Mouse (Mus musculus) CD4-positive helper T cell, adult 2 months (primary cell): ENCODE data around the gene Akirin1.
A peak's percentile ranks its signal among the peaks of the same experiment; 100 is the strongest.

Experiments used
- DNase-seq: peaks from one replicate; pipeline ENCODE4 v3.0.0-alpha.2; 2012; ENCODE audit warnings: low read depth, missing footprints, low spot score

The Akirin1 gene

DNA sequence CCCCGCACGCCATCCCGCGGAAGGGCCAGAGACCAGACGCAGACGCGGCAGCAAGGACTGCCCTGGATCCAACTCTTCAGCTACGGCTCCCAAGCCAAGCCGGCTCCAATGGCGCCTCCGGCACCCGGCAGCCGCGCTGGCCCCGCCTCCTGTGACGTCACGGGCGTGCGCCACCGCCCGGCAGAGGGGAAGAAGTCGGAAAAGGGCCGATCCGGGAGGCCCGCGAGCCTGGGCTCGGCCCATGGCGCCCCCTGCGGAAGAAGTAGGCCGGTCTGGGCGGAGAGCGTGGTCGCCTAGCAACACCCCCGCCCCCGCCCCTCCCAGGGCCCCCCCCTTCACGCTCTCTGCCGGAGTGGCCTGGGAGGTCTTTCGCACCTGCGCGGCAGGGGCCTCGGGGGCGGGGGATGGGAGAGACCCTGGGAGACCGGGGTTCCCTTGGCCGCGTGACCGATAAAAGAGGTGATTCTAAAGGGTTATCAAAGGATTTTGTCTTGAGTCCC is at the start of gene Akirin1:
Akirin1 (minus strand) TSS at position 194 of the 500 bp plus-strand sequence.
- DNase-seq, result peak; percentile 97

DNA sequence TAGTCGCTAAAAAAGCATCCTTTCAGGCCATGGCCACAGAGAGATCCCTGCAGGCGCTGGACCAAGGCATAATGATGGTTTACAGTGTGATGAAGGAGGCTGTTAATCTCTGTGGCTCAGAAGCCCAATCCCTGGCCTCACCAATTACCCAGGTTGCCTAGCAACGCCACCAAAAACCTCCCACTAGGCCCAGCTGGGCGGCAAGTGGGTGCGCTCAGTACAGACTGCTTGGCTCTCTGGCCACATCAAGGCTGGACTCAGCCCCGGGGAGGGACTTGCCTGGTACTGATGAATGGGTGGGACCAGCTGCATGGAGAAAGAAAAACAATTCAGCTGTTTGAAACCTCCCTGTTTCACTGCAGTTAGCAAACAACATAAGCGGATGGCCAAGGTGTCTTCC is 47.7 kb upstream of the Akirin1 start:
- no peak for DNase-seq

DNA sequence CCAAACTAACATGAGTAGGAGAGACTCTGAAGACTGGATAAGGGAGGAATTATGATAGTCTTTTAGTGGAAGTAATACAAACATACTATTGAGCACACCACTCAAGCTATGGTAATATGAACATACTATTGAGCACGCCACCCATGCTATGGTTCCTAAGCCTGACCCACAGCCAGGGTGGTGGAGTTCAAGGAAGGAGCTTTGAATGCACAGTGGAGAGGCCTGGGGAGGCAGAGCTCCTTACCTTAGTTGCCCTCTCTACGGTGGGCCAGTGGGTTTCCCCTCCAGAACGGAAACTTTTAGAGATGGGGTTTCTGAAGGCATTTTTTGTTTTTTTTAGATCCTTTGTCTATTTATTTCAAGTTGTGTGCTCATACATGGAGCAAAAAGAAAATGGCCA is 47.3 kb upstream of the Akirin1 start:
- DNase-seq, result no peak

DNA sequence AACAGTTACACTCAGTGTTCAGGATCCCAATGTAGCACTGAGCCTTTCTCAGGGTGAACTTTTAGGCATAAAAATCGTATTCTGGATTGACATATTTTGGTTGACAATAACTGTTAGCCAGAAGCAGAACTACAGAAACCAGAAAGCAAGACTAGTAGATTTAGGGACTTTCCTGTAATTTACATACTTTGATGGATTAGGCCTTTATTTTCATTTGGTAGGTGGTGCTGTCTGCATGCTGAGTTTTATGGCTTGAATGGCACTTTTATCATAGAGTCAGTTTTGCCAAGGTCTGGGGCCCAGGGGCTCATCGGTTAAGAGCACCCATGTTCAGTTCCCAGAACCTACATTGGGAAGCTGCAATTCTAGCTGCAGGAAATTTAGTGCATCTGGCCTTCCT is 44.9 kb upstream of the Akirin1 start:
- no peak for DNase-seq

DNA sequence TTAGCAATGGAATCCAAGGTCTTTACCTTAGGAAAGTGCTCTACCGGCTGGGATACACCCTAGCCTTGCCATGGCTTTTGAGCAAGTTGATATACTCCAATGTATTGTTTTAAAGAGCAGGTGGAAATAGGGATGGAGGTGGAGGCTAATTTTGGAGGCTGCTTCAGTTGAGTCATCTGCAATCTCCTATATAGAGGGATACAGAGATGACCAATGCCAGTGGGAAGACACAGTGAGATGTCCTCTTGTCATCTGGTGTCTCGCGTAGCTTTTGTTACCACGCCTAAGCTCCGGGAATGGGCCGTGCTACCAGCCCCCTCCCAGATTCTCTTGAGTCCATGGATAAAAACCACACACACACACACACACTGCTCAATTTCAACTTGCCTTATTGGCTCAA is 43.0 kb upstream of the Akirin1 start:
- no peak for DNase-seq

DNA sequence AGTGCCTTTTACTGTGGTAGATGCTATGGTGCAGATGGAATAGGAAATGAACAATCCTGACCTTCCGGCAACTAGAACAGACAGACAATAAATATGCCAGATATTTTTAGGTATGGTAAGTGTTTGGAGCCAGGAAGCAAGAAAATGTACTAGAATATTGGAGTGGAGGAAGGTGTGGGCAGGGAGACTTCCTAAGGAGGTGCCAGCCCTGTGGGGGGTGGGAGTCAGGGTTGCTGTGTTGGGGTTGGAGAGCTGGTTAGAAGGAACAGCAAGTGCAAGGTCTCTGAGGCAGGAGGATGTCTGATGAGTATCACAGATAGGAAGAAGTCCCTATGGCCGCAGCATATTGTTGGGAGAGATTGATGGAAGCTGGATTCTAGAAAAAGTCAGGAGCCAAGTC is 42.5 kb upstream of the Akirin1 start:
- DNase-seq, result no peak

DNA sequence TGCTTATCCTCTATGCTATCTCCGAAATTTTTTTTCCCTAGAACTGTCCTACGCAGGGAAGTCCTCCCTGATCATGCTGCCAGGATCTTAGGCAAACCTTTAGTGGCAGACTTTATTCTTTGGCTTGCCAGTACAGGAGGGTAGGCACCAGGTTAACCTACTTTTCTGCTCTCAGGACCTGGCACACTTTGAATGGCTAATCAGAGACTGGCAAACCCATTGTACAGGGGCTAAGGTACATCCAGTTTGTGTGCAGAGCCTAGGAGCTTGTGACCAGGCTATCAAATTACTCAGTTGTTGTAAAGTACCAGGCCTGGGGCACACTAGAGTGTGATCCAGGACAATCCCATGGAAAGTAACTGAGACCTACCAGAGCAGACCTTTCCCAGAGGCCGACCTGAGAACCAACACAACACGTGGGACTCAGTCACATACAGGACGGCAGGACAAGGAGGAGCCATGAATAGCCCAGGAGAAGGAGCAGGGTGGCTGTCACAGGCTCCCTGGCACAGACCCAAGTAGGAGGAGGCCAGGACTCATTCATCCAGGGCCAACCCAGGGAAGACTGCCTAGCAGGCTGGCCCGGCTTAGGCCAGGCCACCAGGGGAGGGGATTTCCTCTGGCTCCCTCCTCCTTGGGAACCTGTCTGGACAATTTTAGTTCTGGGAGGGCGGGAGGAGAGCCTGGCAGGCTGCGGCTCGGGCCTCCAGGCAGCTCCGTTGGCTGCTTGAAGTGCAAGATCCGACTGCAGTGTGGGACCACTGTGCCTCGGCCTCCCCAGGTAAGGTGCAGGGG is 37.2 kb upstream of the Akirin1 start, which contains the start of gene Rhbdl2:
Rhbdl2 (plus strand) TSS at position 684 of the 795 bp plus-strand sequence.
- DNase-seq, result no peak

DNA sequence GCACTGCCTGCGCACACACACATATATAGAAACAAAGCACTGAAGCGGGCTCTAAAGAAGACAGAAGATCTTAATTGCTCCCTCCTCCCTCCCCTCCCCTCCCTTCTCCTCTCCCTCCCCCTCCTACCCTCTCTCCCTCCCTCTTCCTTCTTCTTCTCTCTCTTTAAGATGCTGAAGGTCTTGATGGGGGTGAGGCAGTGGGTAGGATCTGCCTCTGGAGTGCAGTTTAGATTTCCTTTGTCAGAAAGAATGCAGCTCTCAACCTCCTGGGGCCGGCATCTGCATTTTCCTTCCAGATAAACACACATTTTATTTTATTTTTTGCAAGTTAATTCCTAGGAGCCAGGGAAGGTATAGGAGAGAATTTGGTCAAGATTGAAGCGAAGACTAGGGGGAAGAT is 18.1 kb upstream of the Akirin1 start:
- DNase-seq, result no peak

DNA sequence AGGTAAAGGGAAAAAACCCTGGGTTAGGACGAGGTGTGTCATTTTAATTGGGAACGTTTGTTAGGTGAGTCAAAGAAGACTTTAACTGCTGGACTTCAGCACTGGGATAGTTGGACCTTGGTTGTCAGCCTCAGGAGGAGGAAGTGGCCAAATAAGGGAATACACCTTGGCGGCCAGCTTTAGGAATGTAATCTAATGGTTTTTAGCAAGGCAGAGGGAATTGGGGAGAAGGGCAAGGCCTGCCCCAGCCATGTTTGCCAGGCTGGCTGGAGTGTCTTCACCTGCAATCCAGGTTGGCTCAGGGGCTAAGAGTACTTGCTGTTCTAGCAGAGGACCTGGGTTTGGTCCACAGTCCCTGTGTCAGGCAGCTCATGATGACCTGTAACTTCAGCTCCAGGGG is 17.7 kb upstream of the Akirin1 start:
- no peak for DNase-seq

DNA sequence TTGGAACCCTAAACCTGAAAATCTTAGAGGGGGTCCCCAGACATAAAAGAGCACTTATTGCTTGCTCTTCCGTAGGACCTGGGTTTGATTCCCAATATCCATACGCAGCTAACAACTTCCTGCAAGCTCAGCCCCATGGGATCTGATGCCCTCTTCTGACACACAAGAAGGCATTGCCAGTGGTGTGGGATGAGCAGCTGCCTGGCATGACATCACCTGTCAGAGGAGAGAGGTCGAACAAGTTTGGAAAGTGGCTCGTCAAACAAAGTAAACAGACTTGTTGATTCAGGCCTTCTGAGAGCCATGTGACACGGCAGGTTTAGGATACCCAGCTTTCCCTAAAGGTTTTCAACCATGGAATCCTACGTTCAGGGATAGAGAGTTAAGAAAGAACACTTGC is 14.9 kb upstream of the Akirin1 start:
- no peak for DNase-seq

DNA sequence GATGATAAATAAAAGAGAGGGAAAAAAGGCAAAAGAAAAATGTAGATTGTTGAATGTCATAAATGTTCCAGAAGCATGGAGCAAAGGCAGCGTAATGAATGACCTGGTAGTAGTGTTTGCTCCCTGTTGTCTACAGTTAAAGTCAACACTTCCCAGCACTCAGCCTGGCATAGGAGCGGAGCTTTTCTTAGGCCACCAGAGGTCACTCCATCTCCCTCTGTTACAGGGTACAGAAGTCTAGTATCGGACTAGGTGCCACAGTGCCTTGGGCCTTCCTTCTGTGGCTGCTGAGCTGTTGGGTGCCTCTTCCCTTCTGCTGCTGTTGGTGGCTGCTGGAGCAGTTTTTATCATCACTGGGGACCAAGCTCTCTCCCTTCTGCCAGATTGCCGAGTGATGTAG is 8.2 kb upstream of the Akirin1 start:
- DNase-seq, result no peak

DNA sequence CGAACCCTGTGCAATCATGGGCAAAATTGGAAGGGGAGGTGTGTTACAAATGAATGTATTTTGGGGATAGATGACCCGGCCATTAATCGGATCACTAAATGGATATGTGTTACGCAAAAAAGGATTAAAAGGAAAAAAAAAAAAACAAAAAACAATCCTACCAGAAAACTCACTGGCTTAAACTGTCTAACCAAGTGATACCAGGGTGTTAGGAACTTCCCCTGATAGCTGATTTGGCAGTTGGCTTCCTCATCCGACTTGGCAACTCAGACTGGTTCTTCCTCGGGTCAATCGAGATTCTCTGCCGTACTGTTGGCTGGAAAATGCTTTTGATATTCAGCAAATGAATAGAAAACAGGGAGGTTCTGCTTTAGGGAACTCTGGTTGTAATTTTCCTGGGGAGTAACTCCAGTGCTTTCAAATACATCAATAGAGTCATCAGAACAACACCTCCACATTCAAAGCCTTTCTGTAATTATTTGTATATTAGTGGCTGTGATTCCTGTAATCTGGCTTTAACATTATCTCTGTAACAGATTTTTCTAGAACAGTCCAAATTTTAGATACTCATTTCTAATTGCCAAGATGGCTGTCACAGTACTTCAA is 665 bp upstream of the Akirin1 start:
- DNase-seq, result no peak

DNA sequence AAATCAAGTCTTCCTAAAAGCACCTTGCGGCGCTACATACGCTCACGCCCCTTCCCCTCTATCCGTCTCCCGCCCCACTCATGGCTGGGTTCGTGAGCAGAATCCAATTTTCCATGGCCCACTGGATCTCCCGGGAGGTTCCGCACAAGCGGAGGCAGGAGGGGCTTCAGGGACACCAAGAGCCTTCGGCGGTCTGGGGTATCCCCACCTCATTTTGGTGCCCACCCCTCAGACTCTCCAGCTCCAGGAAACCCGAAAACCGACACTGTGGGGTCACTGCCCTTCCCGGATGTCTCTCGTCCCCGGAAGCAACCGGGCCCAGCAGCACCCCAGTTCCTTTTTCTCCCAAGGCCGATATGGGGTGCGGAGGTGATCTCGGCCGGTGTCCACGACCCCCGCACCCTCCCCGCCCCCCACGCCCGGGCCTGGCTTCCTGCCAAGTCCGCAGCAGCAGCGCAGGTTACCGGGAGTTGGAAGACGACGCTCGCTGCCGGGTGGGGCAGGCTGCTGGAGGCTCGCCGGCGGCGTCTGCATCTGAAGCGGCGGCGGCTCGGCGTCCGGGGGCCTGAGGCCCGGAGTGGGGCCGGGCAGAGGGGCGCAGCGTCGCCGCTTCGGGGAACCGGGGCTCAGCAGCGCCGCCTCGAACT is 538 bp downstream of the Akirin1 start:
- no peak for DNase-seq

DNA sequence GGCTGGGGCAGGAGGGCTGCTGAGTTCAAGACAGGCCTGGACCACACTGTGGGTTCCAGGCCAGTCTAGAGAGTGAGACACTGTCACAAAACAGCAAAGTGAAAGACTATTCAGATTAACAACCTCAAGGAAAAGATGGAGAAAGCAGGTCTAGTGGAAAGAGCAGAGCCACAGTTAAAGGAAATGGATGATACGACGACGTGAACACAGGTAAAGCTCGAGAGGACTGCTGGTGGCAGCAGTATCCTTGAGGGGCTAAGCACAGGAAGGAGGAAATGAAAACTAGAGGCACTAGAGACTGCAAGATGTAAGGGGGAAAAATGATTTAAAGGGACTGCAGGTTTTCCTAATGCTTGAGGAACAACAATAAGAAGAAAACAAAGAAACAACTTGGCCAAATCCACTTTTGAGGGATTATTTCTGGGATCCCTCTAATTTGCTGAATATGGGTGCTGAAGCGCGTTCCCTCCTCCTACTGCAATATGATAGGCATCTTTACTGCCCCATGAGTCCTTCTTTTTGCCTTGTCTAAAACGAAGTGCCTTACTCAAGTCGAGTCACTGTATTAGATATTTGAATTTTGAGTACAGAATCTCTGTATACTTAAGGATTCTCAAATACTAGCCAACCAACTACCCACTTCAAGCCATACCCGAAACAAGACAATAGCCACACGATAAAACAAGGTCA is 1.3 kb downstream of the Akirin1 start:
- DNase-seq, result peak; percentile 26

DNA sequence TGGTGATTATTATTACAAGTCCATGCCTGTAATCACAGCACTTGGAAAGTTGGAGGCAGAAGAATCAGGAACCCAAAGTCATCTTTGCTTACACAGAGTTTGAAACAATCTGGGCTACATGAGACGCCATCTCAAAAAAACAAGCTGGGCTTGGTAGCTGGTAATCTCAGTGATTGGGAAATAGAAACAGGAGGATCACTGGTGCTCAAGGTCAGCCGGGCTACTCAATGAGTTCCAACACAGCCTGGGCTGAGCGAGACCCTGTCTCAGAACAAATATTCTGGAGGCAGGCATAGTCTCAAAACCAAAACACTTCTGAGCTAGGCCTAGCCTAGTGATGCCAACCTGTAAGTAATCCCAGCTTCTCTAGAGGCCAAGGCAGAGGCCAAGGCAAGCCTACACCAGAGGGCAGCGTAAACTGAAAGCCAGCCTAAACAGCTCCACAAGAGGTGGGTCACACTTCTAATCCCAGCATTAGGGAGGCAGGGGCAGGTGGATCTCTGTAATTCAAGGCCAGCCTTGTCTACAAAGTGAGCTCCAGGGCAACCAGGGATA is 4.8 kb downstream of the Akirin1 start:
- DNase-seq, result no peak

DNA sequence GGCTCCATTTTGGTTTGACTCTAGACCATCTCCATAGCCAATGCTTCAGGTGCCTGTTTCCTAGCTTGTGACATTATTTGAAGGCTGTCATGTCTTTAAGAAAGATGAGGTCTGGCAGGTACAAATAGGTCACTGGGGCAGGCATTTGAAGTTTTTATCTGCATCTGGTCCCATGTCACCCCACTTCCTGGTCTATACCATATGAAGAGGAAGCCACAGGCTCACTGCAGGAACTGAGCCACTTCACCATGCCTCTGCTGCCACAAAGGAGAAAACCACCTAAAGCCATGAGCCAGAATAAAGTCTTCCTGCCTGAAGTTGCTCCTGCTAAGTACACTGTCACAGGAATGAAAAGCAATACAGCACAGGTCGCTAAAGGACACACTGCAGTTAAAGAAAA is 7.3 kb downstream of the Akirin1 start:
- no peak for DNase-seq

DNA sequence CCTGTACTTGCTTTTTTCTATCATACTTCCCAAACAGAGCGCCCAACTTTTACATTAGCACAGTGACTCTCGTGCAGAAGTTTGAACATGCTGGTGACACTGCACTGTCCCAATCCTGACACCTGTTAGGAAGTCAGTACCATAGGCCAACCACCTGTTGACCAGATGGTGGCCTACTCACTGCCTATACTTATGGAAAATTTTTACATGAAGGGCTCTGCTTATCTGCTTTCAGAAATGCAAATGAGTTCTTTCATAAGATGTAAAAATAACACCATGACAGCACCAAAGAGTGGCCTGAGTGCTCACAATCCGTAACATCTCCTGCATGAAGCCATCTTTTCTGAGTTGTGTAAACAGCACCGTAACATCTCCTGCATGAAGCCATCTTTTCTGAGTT is 11.4 kb downstream of the Akirin1 start:
- no peak for DNase-seq

DNA sequence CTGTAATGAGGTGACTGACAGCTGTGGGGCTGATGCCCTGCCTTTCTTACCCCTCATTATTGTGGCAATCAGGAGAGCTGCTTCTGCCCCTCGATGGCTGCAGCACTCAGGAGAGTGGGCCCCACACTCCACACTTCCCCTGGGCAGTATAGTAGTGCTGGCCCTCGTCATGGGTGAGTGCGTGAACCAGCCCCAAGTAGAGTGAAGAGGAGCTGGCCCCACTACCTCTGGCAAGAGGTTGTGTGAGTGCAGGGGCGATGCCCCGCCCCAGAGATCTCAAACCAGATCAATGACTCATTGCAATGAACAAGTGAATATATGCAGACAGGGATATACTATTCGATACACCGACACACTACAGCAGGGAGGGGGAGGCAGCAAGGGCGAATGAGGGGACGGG is 16.6 kb downstream of the Akirin1 start:
- DNase-seq, result no peak

DNA sequence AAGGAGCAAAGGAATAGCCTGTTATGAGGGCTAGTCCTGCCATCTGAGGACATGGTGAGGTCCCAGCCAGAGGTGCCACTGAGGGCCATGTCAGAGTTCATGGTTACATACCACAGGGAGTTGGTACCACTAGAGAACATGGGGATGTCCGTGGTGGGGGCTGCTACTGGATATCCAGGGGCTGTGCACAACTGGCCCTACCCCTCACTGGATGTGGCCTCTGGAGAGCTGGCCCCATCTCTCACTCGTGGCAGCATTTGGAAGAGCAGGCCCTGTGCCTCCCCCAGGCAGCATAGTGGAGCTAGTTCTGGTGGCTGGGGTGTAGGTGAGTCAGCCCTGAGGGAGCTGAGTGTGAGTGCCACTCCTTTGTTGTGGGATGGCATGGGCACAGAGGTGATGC is 17.2 kb downstream of the Akirin1 start:
- DNase-seq, result no peak

DNA sequence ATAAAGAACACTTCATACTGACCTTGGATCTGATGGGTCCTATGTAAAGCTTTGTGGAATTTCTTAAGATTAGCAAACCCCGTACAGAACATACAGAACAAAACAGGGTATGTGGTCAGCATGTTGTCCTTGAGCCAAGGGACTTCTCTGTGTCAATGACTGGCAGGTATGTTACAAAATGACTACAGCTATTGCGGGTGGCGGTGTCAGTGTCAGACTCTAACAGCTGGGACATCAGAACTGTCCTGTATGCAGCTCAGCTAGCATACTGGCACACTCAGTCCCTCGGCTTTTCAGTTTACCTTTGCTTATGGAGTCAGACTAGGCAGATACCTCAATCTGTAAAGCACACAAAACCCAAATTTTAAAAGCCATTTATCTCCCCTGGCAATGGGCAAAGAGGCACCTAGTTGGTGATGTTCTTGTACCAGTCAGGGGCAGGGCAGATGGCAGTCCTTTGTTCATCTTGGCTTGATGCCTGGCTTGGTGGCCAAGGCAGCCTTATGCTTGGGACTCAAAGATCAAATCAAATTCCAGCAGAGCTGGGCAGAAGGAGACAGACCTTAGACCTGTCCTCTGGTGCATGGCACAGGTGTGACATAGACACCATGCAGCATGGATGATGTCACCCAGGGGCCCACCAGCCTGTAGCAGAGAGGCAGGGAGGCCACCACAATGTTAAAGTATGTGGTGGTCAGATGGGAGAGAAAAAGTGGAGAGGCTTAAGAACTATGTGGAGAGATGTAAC is 17.8 kb downstream of the Akirin1 start:
- no peak for DNase-seq

DNA sequence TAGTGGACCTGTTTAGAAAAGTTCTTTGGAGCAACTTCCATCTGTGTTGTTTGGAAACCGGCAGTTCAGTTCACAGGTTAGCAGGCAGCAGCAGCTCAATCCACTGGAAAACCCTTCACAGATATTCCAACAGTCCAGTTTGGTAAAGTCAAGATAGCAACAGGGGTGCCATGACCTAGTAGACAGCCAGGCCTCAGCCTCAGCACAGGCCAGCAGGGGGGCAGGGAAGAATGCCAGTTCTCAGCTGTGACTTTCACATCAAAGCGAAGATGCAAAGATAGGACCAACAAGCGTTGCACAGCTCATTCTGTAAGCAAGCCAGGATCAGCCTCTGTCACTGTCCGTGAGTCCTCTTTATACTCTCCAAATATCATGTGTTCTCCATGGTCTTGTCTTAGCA is 28.4 kb downstream of the Akirin1 start:
- no peak for DNase-seq
